Mouse (Mus musculus) intestine, postnatal 0 days (tissue): ENCODE measurements around the gene Myh7. TPM values are rescaled to one million over a fixed set of nuclear protein-coding genes. Genes with fewer than 3 reads are reported as not detected.

Experiments
- ATAC-seq: fragments of 200-750 bp; cut with Nextera tagmentation; 2 replicates; pipeline ENCODE4 v1.8.0; 2017; ENCODE audit warnings: mild to moderate bottlenecking, moderate TSS enrichment, moderate library complexity
- H3K27ac ChIP-seq: fragments of 300-500 bp; sonication (generic); 2 replicates; pipeline ENCODE4 v1.5.1; 2014; ENCODE audit warnings: mild to moderate bottlenecking, low read depth, low read length, moderate library complexity
- H3K27me3 ChIP-seq: fragments of 300-500 bp; sonication (generic); replicated peaks from 2 replicates; pipeline ENCODE4 v1.6.1; 2014; ENCODE audit warnings: low read length, mixed read lengths; ENCODE audit not compliant: control insufficient read depth, insufficient read depth
- H3K36me3 ChIP-seq: fragments of 300-500 bp; sonication (generic); 2 replicates; pipeline ENCODE4 v1.6.1; 2014; ENCODE audit warnings: mild to moderate bottlenecking, moderate library complexity; ENCODE audit not compliant: control insufficient read depth, insufficient read depth
- H3K4me1 ChIP-seq: fragments of 300-500 bp; sonication (generic); replicated peaks from 2 replicates; pipeline ENCODE4 v1.6.1; 2014; ENCODE audit warnings: antibody characterized with exemption, low read length, mixed read lengths; ENCODE audit not compliant: control insufficient read depth, insufficient read depth
- H3K4me2 ChIP-seq: fragments of 300-500 bp; sonication (generic); replicated peaks from 2 replicates; pipeline ENCODE4 v1.6.1; 2014; ENCODE audit warnings: low read depth, mild to moderate bottlenecking, moderate library complexity
- H3K4me3 ChIP-seq: fragments of 300-500 bp; sonication (generic); 2 replicates; pipeline ENCODE4 v1.5.1; 2014; ENCODE audit warnings: low read depth, low read length
- H3K9ac ChIP-seq: fragments of 300-500 bp; sonication (generic); 2 replicates; pipeline ENCODE4 v1.6.1; 2014; ENCODE audit warnings: mild to moderate bottlenecking, low read depth, low read length
- H3K9me3 ChIP-seq: fragments of 300-500 bp; sonication (generic); 2 replicates; pipeline ENCODE4 v1.6.1; 2016; ENCODE audit warnings: mixed run types; ENCODE audit not compliant: control insufficient read depth
- CTCF ChIP-seq: sonication (generic); IDR thresholded peaks from 2 replicates; pipeline ENCODE4 v1.5.1; 2016; ENCODE audit warnings: low read depth, mild to moderate bottlenecking, control low read depth, antibody characterized with exemption, moderate library complexity
- WGBS: fragments of 180-500 bp; shearing (Covaris S2); extraction: QIAGEN DNeasy Blood & Tissue Kit; methylation state at CpG from one replicate; pipeline ENCODE4 v1.1.7; 2014; 5-methylcytosine and 5-hydroxymethylcytosine counted together
- polyA plus RNA-seq: library from polyadenylated mRNA; unstranded; fragments of >200 nt; fragmentation: Nextera tagmentation; extraction: Ambion mirVana; gene quantifications from 2 replicates; pipeline ENCODE4 v1.2.1, GENCODE M21; 2015

Gene Myh7
- polyA plus RNA-seq, 1 experiment from 2014 or later: 3.9 TPM

GRCm38 (mm10) chr14:55014991-55015766 is 20.8 kb upstream of the Myh7 start, which contains the start of gene Ngdn:
TSS of gene Ngdn (plus strand) at chr14:55015454.
- Histone ChIP-seq H3K9me3 (no peaks in the 10 kb centered on the region), H3K4me1 (no peaks in the 10 kb centered on the region), H3K4me3 (peak within 1 kb of the TSS; percentile 80), H3K36me3 (peaks cover 8% of the 10 kb centered on the region; the same call in 1 of the 2 replicates), H3K27me3 (no peaks in the 10 kb centered on the region), H3K27ac (peak within 1 kb of the TSS; percentile 83), H3K4me2 (peak within 1 kb of the TSS; percentile 77), H3K9ac (peak within 1 kb of the TSS; percentile 70)
- peak; percentile 93 for TF ChIP-seq CTCF
- peak; percentile 97 for ATAC-seq
- WGBS: under 1% methylated on average over 36 of the region's 36 CpGs

GRCm38 (mm10) chr14:55014591-55014990 is 20.2 kb upstream of the Myh7 start:
- under 1% methylated on average over 27 of the region's 27 CpGs for WGBS
- Histone ChIP-seq H3K36me3 (peaks cover 8% of the 10 kb centered on the region; the same call in 1 of the 2 replicates), H3K4me1 (no peaks in the 10 kb centered on the region), H3K4me3 (peak overlapping the region; percentile 46), H3K27ac (peak overlapping the region; percentile 83), H3K4me2 (peak overlapping the region; percentile 69), H3K27me3 (no peaks in the 10 kb centered on the region), H3K9ac (peak overlapping the region; percentile 55), H3K9me3 (no peaks in the 10 kb centered on the region)
- ATAC-seq: peak; percentile 50
- no peak for TF ChIP-seq CTCF

GRCm38 (mm10) chr14:55011116-55011515 is 16.7 kb upstream of the Myh7 start:
- WGBS: 66% methylated on average over 4 of the region's 4 CpGs

GRCm38 (mm10) chr14:55008417-55008816 is 14.0 kb upstream of the Myh7 start:
- Histone ChIP-seq H3K36me3 (no peaks in the 10 kb centered on the region), H3K9me3 (no peaks in the 10 kb centered on the region), H3K27me3 (no peaks in the 10 kb centered on the region), H3K4me1 (0 out of 2 replicates have a peak, but pooled peaks cover 3% of the 10 kb centered on the region), H3K9ac (no peak overlapping the region), H3K4me2 (no peak overlapping the region), H3K4me3 (no peak overlapping the region), H3K27ac (no peak overlapping the region)
- WGBS: 80% methylated on average over 8 of the region's 8 CpGs
- no peak for ATAC-seq
- no peak for TF ChIP-seq CTCF

More at GRCm38 (mm10) chr14:55011116-55011515, 16.7 kb upstream of the Myh7 start:
- Histone ChIP-seq H3K4me2 (no peak overlapping the region), H3K27me3 (no peaks in the 10 kb centered on the region), H3K4me3 (no peak overlapping the region), H3K27ac (no peak overlapping the region), H3K4me1 (no peaks in the 10 kb centered on the region), H3K9me3 (no peaks in the 10 kb centered on the region), H3K36me3 (no peaks in the 10 kb centered on the region), H3K9ac (no peak overlapping the region)
- no peak for ATAC-seq
- TF ChIP-seq CTCF: peak; percentile 53

GRCm38 (mm10) chr14:55007120-55007908 is 12.9 kb upstream of the Myh7 start:
- peak; percentile 64 for ATAC-seq
- WGBS: 55% methylated on average over 9 of the region's 9 CpGs
- TF ChIP-seq CTCF: no peak

GRCm38 (mm10) chr14:55006541-55006940 is 12.1 kb upstream of the Myh7 start:
- no peaks in the 10 kb centered on the region for H3K36me3 ChIP-seq
- no peaks in the 10 kb centered on the region for H3K27me3 ChIP-seq
- TF ChIP-seq CTCF: no peak
- no peak overlapping the region for H3K27ac ChIP-seq
- ATAC-seq: no peak
- no peaks in the 10 kb centered on the region for H3K9me3 ChIP-seq
- H3K4me1 ChIP-seq: 0 out of 2 replicates have a peak, but pooled peaks cover 3% of the 10 kb centered on the region
- H3K9ac ChIP-seq: no peak overlapping the region
- no peak overlapping the region for H3K4me2 ChIP-seq
- WGBS: 65% methylated on average over 3 of the region's 3 CpGs
- no peak overlapping the region for H3K4me3 ChIP-seq

More at GRCm38 (mm10) chr14:55007120-55007908, 12.9 kb upstream of the Myh7 start:
- Histone ChIP-seq H3K4me1 (0 out of 2 replicates have a peak, but pooled peaks cover 3% of the 10 kb centered on the region), H3K27ac (no peak overlapping the region), H3K9ac (no peak overlapping the region), H3K9me3 (no peaks in the 10 kb centered on the region), H3K27me3 (no peaks in the 10 kb centered on the region), H3K36me3 (no peaks in the 10 kb centered on the region), H3K4me3 (no peak overlapping the region), H3K4me2 (no peak overlapping the region)
